Mouse (Mus musculus) heart, postnatal 25 days (tissue): ENCODE measurements around the gene Cox16. TPM values are rescaled to one million over a fixed set of nuclear protein-coding genes. Genes with fewer than 3 reads are reported as not detected.
"Not testable (repeated sequence)": the region's sequence is repeated elsewhere in the genome, so short reads cannot be mapped to it uniquely, and the experiment has no call there.

Source experiments
- DNase-seq: peaks from one replicate; pipeline ENCODE4 v3.0.0; 2022; ENCODE audit warnings: low spot score
- intact Hi-C: fragments of 180-260 bp; cut with DNase I; formaldehyde crosslinking; loops from one replicate; pipeline ENCODE4 v1.15.1; 2025
- total RNA-seq, 2 experiments: library from RNA; stranded (reverse); gene quantifications; 2 replicates each; pipeline ENCODE4 v1.2.3; 2021

Cox16 gene
- 10 to 100 TPM; 57.0 to 61.5 TPM for total RNA-seq

DNA sequence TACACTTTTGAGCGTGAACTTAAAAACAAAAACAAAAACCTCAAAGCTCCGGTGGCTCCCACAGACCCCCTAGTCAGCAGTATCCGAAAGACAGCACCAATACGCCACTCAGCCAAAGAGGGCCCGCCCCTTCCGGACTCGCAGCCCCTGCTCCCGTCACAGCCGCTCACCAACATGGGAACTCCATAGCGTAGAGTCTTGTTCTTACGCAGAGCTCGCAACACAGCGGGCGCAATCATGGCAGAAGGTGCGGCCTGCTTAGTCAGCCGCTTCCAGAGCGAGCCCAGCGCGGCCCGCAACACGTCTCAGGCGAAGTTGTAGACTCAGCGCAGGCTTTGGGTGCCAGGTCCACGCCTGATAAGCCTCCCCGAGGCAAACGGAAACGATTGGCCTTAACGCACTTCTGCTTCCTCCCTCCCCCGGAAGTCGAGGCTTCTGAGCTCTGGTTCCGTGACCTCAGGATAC lies at the start of gene Cox16:
Cox16 (minus strand) TSS at position 401 of the 465 bp plus-strand sequence.
- DNase-seq, result peak; percentile 79
- intact Hi-C loops, result loop anchor here (5.0 kb wide), 2 partner anchors 48 to 108 kb away; partner anchors contain the start of genes Gm20498 and Synj2bp

DNA sequence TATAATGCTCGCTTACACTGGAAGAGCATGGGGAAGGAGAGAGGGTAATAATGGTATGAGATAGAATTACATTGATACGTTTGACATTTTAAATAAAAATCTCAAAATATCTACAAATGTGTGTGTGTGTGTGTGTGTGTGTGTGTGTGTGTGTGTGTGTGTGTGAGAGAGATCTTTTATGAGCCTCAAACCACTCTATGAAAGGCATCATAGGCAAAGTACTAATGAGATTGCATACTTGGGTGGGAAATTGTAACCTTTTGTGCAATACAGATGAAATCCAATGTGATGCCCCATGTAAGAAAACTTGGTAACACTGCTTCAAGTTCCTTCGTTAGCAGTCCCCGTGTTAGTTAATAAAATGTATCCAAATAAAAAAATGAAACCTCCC lies 48.1 kb upstream of the Cox16 start:
- no peak for DNase-seq
- intact Hi-C loops, result loop anchor here (5.0 kb wide), 2 partner anchors 46 to 64 kb away; partner anchors contain the start of genes Cox16 and Med6

DNA sequence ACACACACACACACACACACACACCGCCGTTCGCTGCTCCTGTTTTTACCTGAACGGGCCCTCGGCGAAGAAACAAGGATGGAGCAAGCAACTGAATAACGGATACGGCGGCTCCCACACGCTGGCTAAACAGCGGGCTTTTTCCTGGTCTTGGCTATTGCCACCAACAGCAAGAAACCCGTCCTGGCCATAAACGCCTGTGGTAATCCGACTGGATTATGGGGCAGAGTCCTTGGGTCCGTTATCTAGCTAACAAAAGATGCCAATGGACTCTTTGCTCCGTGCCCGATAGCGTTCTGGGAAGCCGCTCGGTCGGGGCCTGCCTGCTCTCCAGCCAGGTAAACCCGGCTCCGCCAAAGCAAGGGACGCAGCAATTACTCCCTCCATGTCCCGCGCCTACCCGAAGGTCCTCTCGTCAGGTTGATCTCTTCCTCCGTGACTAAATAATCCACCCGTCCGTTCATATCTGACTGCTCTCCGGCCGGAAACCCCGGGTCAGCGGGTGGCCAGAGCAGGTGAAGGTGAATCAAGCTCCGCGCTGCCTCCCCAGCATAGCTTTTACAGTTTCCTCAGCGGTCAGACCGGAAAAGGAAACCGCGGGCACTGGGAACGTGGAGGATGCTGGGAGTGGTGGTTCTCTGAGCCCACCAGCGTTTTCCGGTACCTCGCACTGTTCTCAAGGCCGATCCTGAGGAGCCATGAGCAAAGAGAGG lies 47.5 kb upstream of the Cox16 start, which contains the start of the genes Gm20498 and Synj2bp:
Gm20498 (minus strand) TSS at position 590 of the 713 bp plus-strand sequence.
Synj2bp (minus strand) TSS at position 596 of the 713 bp plus-strand sequence.
- intact Hi-C loops, result loop anchor here (5.0 kb wide), 2 partner anchors 45 to 65 kb away; partner anchors contain the start of genes Cox16 and Med6
- peak; percentile 60 for DNase-seq

- not testable (repeated sequence) for DNase-seq
- intact Hi-C loops, result loop anchor here (5.0 kb wide), 2 partner anchors 43 to 67 kb away; partner anchors contain the start of genes Cox16 and Med6
These were observed 45.7 kb upstream of the Cox16 start for GRCm38 (mm10) chr12:81530587-81530986.

- intact Hi-C loops, DNase-seq: not testable (repeated sequence)
These were observed 12.0 kb upstream of the Cox16 start for GRCm38 (mm10) chr12:81496906-81497305.

DNA sequence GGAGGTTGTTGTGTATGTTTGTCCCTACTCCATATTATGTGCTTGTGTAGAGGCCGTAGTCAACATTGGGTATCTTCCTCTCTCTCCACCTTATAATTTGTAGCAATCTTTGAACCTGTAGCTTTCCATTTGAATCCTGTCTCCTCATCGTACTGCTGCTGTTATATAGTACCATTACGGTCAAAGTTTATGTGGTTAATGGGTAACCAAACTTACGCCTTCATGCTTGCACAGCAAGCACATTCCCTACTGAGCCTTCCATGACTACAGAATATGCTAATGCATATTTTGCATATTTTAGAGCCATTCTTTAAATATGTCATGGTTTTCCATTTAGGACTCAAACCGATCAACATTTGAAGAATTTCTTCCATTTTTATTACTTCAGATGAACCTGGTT lies 5.6 kb upstream of the Cox16 start:
- no peak for DNase-seq
- intact Hi-C loops, result no loop called here

GRCm38 (mm10) chr12:81485311-81485710 lies 384 bp upstream of the Cox16 start:
- no peak for DNase-seq
- intact Hi-C loops, result loop anchor here (5.0 kb wide), 2 partner anchors 47 to 107 kb away; partner anchors contain the start of genes Gm20498 and Synj2bp

DNA sequence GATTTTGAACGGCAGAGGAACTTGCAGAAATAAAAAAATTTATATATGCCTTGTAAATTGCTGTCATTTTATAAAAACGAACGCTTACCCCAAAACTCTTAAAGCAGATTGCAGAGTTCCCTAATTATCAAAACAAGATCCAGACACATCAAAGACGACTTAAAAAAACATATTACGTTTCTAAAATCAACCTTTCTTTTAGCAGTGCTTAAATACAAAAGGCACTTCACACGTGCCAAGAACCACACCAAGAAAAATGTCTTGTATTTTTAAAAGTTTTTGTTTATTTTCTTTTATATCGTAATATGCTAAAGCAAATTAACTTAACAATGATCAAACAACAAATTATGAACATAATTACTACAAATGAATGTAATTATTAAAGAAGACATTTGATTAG lies 715 bp downstream of the Cox16 start:
- intact Hi-C loops, result no loop called here
- DNase-seq, result no peak

DNA sequence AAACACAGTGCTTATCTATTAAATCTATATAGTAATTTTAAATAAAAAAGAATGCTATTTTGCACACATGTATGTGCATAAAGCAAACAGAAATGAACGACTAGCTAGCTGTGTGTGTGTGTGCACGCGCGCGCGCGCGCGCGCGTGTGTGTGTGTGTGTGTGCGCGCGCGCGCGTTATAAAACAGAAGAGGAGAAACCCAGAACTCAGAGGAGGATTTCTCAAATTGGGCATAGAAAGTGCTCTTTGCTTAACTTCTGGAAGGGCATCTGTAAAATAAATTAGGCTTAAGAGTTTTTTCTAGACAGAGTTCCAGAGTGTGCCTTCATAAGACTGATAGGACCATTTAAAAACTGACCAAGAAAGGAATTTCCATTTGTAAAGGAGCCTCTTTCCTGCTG lies 1.3 kb downstream of the Cox16 start:
- intact Hi-C loops, result no loop called here
- DNase-seq, result no peak

DNA sequence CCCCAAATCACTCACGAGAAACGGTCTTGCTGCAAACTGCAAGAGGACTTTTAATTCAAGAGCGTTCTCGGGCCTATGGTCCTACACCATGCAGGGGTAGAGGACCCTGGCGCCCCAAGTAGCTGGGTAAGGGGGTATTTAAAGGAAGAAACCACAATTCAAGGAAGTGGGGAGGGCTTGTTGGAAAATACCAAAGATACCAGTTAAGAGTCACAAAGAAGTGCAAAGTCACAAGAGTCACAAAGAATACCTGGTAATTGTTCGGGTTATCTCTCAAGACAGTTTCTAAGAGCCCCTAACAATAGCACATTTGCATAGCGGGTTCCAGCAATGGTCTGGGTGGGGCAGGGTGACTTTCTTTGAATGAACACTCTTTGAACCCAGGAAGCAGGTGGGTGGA lies 25.9 kb downstream of the Cox16 start:
- DNase-seq, intact Hi-C loops: not testable (repeated sequence)

DNA sequence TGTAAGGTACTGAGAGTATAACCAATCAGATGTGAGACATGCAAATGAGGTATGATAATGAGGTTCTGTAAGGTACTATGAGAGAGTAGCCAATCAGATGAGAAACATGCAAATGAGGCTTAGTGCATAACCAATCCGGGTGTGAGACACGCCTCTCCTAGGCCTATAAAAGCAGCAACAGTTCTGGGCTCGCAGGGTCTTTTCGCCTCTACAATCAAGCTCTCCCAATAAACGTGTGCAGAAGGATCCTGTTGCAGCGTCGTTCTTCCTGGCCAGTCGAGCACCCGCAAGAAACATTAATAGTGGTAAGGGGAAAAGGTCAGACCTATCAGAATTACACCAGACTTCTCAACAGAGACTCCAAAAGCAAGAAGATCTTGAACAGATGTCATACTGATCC lies 45.9 kb downstream of the Cox16 start:
- DNase-seq, intact Hi-C loops: not testable (repeated sequence)

DNA sequence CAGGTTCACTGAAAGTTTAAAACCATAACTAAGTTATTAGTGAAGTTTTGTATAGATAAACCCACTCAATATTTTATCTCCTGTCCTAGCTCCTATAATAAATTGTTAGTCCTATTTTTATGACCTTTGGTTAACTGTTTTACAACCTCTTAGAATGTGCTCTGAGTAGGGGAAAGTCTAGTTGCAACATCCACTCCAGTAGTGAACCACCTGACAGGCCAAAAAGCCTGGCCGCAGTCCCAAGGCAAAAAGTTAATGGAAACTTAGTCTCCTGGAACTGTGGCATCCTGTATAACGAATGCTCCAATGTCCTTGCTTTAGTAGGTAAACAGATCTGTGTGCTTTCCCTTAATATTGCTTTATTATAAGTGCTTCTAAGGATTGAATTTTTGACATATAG lies 50.1 kb downstream of the Cox16 start:
- intact Hi-C loops, DNase-seq: not testable (repeated sequence)

- DNase-seq, result no peak
- intact Hi-C loops, result no loop called here
These were observed 63.1 kb downstream of the Cox16 start, which contains the start of gene Adam4 for GRCm38 (mm10) chr12:81421846-81422245. Gene Adam4 (minus strand): TSS chr12:81421946.

DNA sequence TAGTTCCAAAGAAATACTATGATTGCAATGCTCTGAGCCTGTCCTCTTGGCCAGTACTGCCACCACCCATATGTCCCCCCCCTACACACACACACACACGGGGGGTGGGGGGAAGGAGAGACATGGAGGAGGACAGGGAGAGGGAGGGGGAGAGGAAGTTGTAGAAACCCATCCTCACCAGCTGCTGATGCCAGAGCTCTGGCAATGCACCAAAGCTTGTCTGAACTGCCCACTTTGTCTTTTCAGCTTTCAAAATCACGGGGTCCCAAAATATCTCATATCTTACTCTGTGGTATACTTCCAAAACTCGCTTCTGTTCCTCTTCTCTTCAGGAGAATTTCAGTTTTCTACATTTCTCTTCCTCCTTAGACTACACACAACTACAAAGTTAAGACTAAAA lies 71.7 kb downstream of the Cox16 start:
- no peak for DNase-seq
- intact Hi-C loops, result no loop called here

DNA sequence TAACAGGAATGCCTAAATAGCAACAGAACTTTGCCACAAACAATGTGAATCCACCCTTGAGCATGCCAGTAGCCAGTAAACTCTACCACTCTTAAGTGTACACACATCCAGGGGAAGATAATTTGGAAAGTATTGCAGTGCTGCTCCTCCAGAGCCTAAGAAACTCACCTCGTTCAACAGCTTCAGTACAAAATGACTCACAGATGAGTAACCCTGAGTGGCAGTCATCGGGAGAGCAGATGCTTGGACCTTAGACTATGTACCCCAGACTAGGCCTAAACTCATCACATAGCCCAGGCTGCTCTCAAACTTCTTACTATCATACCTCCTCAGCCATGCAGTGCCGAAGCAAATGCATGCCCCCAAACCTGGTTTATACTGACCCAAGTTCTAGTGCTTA lies 76.0 kb downstream of the Cox16 start:
- intact Hi-C loops, result no loop called here
- DNase-seq, result no peak

GRCm38 (mm10) chr12:81402187-81402586 lies 82.7 kb downstream of the Cox16 start:
- DNase-seq, result no peak
- intact Hi-C loops, result loop anchor here (1.0 kb wide), 1 partner anchor 203 kb away; no protein-coding TSS in a partner anchor

DNA sequence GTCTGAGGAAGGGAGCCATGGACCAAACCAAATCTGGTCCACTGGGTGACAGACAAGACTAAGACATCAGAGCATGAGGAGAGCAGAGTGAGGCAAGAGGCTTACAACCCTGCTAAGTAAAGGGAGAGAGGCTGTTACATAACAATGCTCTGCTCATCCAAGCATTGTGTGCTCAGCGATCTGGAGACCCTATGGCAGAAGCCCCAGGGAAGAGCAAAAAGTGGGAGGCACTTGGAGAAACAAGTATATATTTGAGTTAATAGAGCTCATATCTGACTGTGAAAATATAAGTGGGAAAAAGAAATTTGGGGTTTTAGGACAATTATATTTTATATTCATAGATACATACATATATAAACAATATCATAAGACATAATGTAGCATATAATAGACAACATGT lies 105.6 kb downstream of the Cox16 start, which contains the start of gene Gm4787:
Gm4787 (minus strand) TSS at position 101 of the 400 bp plus-strand sequence.
- intact Hi-C loops, DNase-seq: not testable (repeated sequence)

- no peak for DNase-seq
- intact Hi-C loops, result no loop called here
These were observed 151.1 kb downstream of the Cox16 start for GRCm38 (mm10) chr12:81333841-81334240.

DNA sequence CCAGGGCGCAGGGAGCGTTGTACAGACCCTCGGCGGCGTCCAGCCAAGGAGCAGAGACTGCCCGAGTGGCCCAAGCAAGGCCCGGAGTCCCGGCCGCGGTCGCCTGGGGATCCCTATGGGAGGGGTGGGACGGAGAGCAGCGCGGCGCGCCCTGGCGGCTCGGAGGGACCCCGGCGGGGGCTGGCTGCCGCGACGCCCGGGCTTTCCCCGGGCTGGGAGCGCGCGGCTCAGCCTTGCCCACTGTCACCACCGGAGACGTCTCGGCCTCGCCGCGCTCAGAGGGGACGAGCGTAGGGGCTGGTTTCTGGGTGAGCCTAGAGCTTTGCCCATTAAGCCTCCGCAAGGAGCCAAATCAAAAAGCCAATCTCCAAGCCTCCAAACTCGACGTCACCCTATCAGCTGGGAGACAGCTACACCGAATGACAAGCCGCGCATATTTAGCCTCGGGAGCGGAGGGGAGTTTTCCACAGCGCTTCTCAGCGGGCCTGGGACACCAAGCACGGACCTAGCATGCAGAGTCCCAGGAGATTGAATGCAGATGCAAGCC lies 152.0 kb downstream of the Cox16 start, which contains the start of gene Slc8a3:
Slc8a3 (minus strand) TSS at position 306 of the 547 bp plus-strand sequence.
- intact Hi-C loops, result no loop called here
- no peak for DNase-seq
